12 mouse cellular contexts compared by ENCODE assay signal in the genomic region with DNA sequence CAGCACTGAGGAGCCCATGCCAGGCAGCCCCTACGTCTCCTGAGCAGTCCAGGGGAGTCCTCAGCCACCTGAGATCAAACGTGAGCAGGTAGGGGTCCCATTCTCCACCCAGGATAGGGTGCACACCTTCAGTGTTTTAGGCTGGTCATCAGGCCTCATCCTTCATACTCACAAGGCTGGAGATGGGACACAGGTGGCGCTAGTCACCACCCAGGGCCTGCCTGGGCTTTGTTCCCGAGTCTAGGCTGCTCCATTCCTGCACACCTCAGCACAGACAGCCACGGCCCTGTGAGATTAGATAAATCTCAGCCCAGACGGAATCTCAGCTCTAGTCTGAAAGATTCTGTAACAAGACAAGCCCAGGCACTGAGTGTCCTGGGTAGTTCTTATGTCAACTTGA. TPM values are rescaled to one million over a fixed set of nuclear protein-coding genes. Genes with fewer than 3 reads are reported as not detected.
DNase-seq lines count a peak whose midpoint lies in the region; ATAC-seq and TF ChIP-seq lines count a peak whose summit lies in the region.
"Had no signal": no experiment of that assay in that cellular context is flagged by ENCODE, and none has a peak within 500 bp of the region (broad histone marks: within the 10 kb centered on the region; RNA-seq: fewer than 3 reads in every experiment).

No protein-coding gene starts in this region.

- H3K9me3 ChIP-seq in heart, embryonic 13.5 days = no peaks in the 10 kb centered on the region

- ATAC-seq in heart, embryonic 13.5 days (ENCODE audit: extremely low read depth, insufficient number of reproducible peaks, low FRiP score, low TSS enrichment) = no peak
- no peak for ATAC-seq in inflammation-experienced regulatory T-cells, adult 6 months

- TF ChIP-seq CTCF in C2C12 (IDR thresholded peaks at IDR 0.05; ENCODE audit: control insufficient read depth, insufficient read depth, insufficient read length) = peak; percentile 47

- peaks cover 11% of the 10 kb centered on the region for H3K27me3 ChIP-seq in heart, embryonic 13.5 days (replicated peaks)
- no peaks in the 10 kb centered on the region for H3K27me3 ChIP-seq in C2C12 (ENCODE audit: control insufficient read depth, insufficient read depth, insufficient read length)

- peaks cover 71% of the 10 kb centered on the region for H3K4me1 ChIP-seq in heart, embryonic 13.5 days

- peak overlapping the region; percentile 95 for H3K4me2 ChIP-seq in heart, embryonic 13.5 days

- H3K4me3 ChIP-seq in heart, embryonic 13.5 days = peak overlapping the region; percentile 83; the same call in 1 of the 2 replicates
- no peak overlapping the region for H3K4me3 ChIP-seq in C2C12 (ENCODE audit: insufficient read depth, poor library complexity, severe bottlenecking)

- H3K79me2 ChIP-seq in C2C12 (ENCODE audit: control insufficient read depth, insufficient read depth) = peaks cover 79% of the 10 kb centered on the region

- 48% methylated on average over 6 of the region's 6 CpGs for WGBS in heart, embryonic 13.5 days

- peak overlapping the region; percentile 16; the same call in 1 of the 2 replicates for H3K9ac ChIP-seq in heart, embryonic 13.5 days

- H3ac ChIP-seq in C2C12 (ENCODE audit: control insufficient read depth, insufficient read length, low read depth) = no peak overlapping the region

- H3K36me3 ChIP-seq in heart, embryonic 13.5 days = no peaks in the 10 kb centered on the region
- peaks cover 4% of the 10 kb centered on the region for H3K36me3 ChIP-seq in C2C12 (ENCODE audit: control insufficient read depth, insufficient read depth)

- DNase-seq in heart, adult 9 months (ENCODE audit: low spot score in 2 of 2) = no peak
- DNase-seq in cerebellum, adult 8-10 months = peak; percentile 69
- peak; percentile 38 for DNase-seq in liver
- no peak for DNase-seq in ovary, postnatal 14 days (ENCODE audit: low spot score)
- DNase-seq in spleen, postnatal 14 days (ENCODE audit: low spot score in 2 of 2) = no peak
- DNase-seq: adrenal gland, adult 8-10 months; heart, postnatal 10 days; layer of hippocampus, adult 9-11 months had no signal

- peaks cover 63% of the 10 kb centered on the region for H3K79me3 ChIP-seq in C2C12 (ENCODE audit: low read depth)

- H3K27ac ChIP-seq in heart, embryonic 13.5 days (replicated peaks) = no peak overlapping the region
- H3K27ac ChIP-seq: macrophage had no signal

TF ChIP-seq in C2C12, 6 proteins besides CTCF, POLR2A, EP300 and RAD21:
- TF ChIP-seq USF1 (IDR thresholded peaks at IDR 0.05; ENCODE audit: low read depth) = no peak
- no peak for TF ChIP-seq CEBPB (IDR thresholded peaks at IDR 0.05; ENCODE audit: low read depth)
- TF ChIP-seq MYOG (IDR thresholded peaks at IDR 0.05; ENCODE audit: control insufficient read depth, extremely low read depth, insufficient read length) = no peak
- no peak for TF ChIP-seq FOSL1 (IDR thresholded peaks at IDR 0.05; ENCODE audit: insufficient read depth, low read length, poor library complexity, severe bottlenecking)
- TF ChIP-seq MYOD1 (IDR thresholded peaks at IDR 0.05; ENCODE audit: control insufficient read depth, insufficient read length, low read depth) = no peak
- no peak for TF ChIP-seq MAX (IDR thresholded peaks at IDR 0.05)

RNA-seq across cellular contexts. Expression of a gene that starts 3.5 kb away (rescaled TPM):
- polyA plus RNA-seq in heart, embryonic 13.5 days (2015; fragmentation: Nextera tagmentation; extraction: Ambion mirVana) = 16.1 and 17.3 TPM in 2 replicates
- 112 TPM for polyA plus RNA-seq in C2C12 (2012; fragmentation: generic; extraction: Trizol)
- 1 to 10 TPM; 2.5 to 4.4 (median 2.6) TPM for polyA plus RNA-seq in inflammation-experienced regulatory T-cells, adult 6 months (2017; shearing (Covaris generic))

RNA-seq across cellular contexts. Expression of a gene that starts 40.7 kb away (rescaled TPM):
- polyA plus RNA-seq in heart, embryonic 13.5 days (2015; fragmentation: Nextera tagmentation; extraction: Ambion mirVana) = 0.12 and 0.31 TPM in 2 replicates
- polyA plus RNA-seq in C2C12 (2012; fragmentation: generic; extraction: Trizol) = not detected
- polyA plus RNA-seq in inflammation-experienced regulatory T-cells, adult 6 months (2017; shearing (Covaris generic)) = not detected
- polyA plus RNA-seq: macrophage had no signal

RNA-seq across cellular contexts. Expression of a gene that starts 45.6 kb away (rescaled TPM):
- polyA plus RNA-seq in heart, embryonic 13.5 days (2015; fragmentation: Nextera tagmentation; extraction: Ambion mirVana) = 23.1 and 30.4 TPM in 2 replicates
- 25.9 TPM for polyA plus RNA-seq in C2C12 (2012; fragmentation: generic; extraction: Trizol)
- polyA plus RNA-seq in inflammation-experienced regulatory T-cells, adult 6 months (2017; shearing (Covaris generic)) = 10 to 100 TPM; 35.0 to 37.5 (median 36.2) TPM

Comparison
In these comparisons a context has a peak if more than half of its experiments do, and no peak if none do; other contexts are left out.
1. DNase-seq: peak in cerebellum, adult 8-10 months (single experiment) and liver (single experiment); none in heart, adult 9 months (0 of 2), ovary, postnatal 14 days (single experiment) and spleen, postnatal 14 days (0 of 2).